In genomic region chr7:120869883-120870282, GRCm38 (mm10) we compare ENCODE assay signal across 12 mouse cellular contexts. TPM values are rescaled to one million over a fixed set of nuclear protein-coding genes. Genes with fewer than 3 reads are reported as not detected.
DNase-seq lines count a peak whose midpoint lies in the region; ATAC-seq and TF ChIP-seq lines count a peak whose summit lies in the region.
"Had no signal": no experiment of that assay in that cellular context is flagged by ENCODE, and none has a peak within 500 bp of the region (broad histone marks: within the 10 kb centered on the region; RNA-seq: fewer than 3 reads in every experiment).

No protein-coding gene starts in this region.

- peak overlapping the region; percentile 63 for H3K27ac ChIP-seq in heart, embryonic 15.5 days
- peak overlapping the region; percentile 69; the same call in 1 of the 2 replicates for H3K27ac ChIP-seq in lung, embryonic 14.5 days (ENCODE audit: low read depth)
- 0 out of 2 replicates have a peak overlapping the region, but pooled peaks have one; percentile 53 for H3K27ac ChIP-seq in brown adipose tissue, adult 24 weeks (replicated peaks; ENCODE audit: low read depth, low read length)
- H3K27ac ChIP-seq in liver, embryonic 14.5 days, result peak overlapping the region; percentile 19

- H3K27me3 ChIP-seq in heart, embryonic 15.5 days, result no peaks in the 10 kb centered on the region
- no peaks in the 10 kb centered on the region for H3K27me3 ChIP-seq in lung, embryonic 14.5 days (ENCODE audit: insufficient read depth, low read length)
- no peaks in the 10 kb centered on the region for H3K27me3 ChIP-seq in liver, embryonic 14.5 days (ENCODE audit: control insufficient read depth, insufficient read depth, low read length)

- no peak for DNase-seq in heart, adult 18-20 months
- peak; percentile 78 for DNase-seq in lung, embryonic 14.5 days
- DNase-seq in lung, adult 18-20 months, result no peak
- DNase-seq in liver, embryonic 14.5 days (ENCODE audit: low read depth in 3 of 3, low spot score in 3 of 3), result no peak
- DNase-seq in adrenal gland, postnatal 10 days, result no peak
- no peak for DNase-seq in spleen, adult 18-20 months
- DNase-seq: gastrocnemius, postnatal 14 days; kidney, adult 8-10 months; thymus, adult 18-20 months had no signal

- no peaks in the 10 kb centered on the region for H3K36me3 ChIP-seq in heart, embryonic 15.5 days
- H3K36me3 ChIP-seq in lung, embryonic 14.5 days (ENCODE audit: insufficient read depth), result no peaks in the 10 kb centered on the region
- H3K36me3 ChIP-seq in liver, embryonic 14.5 days (replicated peaks; ENCODE audit: control insufficient read depth, insufficient read depth, low read depth), result peaks cover 30% of the 10 kb centered on the region

- H3K4me1 ChIP-seq in heart, embryonic 15.5 days (replicated peaks), result peaks cover 51% of the 10 kb centered on the region
- H3K4me1 ChIP-seq in lung, embryonic 14.5 days (ENCODE audit: insufficient read depth), result peaks cover 7% of the 10 kb centered on the region
- peaks cover 14% of the 10 kb centered on the region for H3K4me1 ChIP-seq in brown adipose tissue, adult 24 weeks (ENCODE audit: control insufficient read depth, insufficient read depth, insufficient read length, low read length)
- peaks cover 58 to 69% of the 10 kb centered on the region in 2 experiments for H3K4me1 ChIP-seq in liver, embryonic 14.5 days (replicated peaks; ENCODE audit: control insufficient read depth in 2 of 2, insufficient read depth in 2 of 2, low read length in 1 of 2)

- no peak overlapping the region for H3K9ac ChIP-seq in heart, embryonic 15.5 days
- no peak overlapping the region; the same call in 1 of the 2 replicates for H3K9ac ChIP-seq in lung, embryonic 14.5 days
- no peak overlapping the region; the same call in 1 of the 2 replicates for H3K9ac ChIP-seq in liver, embryonic 14.5 days (replicated peaks)

- H3K4me3 ChIP-seq in heart, embryonic 15.5 days, result no peak overlapping the region
- no peak overlapping the region for H3K4me3 ChIP-seq in lung, embryonic 14.5 days (ENCODE audit: low read depth, low read length)
- no peak overlapping the region for H3K4me3 ChIP-seq in brown adipose tissue, adult 24 weeks (ENCODE audit: insufficient read depth, low read depth, low read length)
- H3K4me3 ChIP-seq in liver, embryonic 14.5 days (ENCODE audit: insufficient read depth in 1 of 2, low read depth in 2 of 2, low read length in 2 of 2), result no peak overlapping the region

- ATAC-seq in heart, embryonic 15.5 days (replicated peaks; ENCODE audit: insufficient number of reproducible peaks, insufficient read depth, low FRiP score, low read depth), result 0 out of 2 replicates have a peak, but pooled peaks have one; percentile 19
- ATAC-seq in lung, embryonic 14.5 days (ENCODE audit: insufficient read depth), result peak; percentile 74
- ATAC-seq in liver, embryonic 14.5 days (ENCODE audit: insufficient read depth), result no peak

- 16% methylated on average over 5 of the region's 5 CpGs for WGBS in heart, embryonic 15.5 days
- WGBS in lung, embryonic 14.5 days, result 26% methylated on average over 5 of the region's 5 CpGs
- WGBS in liver, embryonic 14.5 days (ENCODE audit: insufficient replicate concordance), result 60% methylated on average over 5 of the region's 5 CpGs

- TF ChIP-seq CTCF in lung, embryonic 14.5 days (IDR thresholded peaks at IDR 0.05; ENCODE audit: low read depth), result no peak
- TF ChIP-seq CTCF in liver, embryonic 14.5 days (IDR thresholded peaks at IDR 0.05; ENCODE audit: low read depth), result no peak

- no peak for TF ChIP-seq EP300 in liver, embryonic 14.5 days (IDR thresholded peaks at IDR 0.05; ENCODE audit: low read depth)

- 0 out of 2 replicates have a peak overlapping the region, but pooled peaks have one; percentile 2 for H3K4me2 ChIP-seq in heart, embryonic 15.5 days
- H3K4me2 ChIP-seq in lung, embryonic 14.5 days, result peak overlapping the region; percentile 35; the same call in 1 of the 2 replicates
- no peak overlapping the region for H3K4me2 ChIP-seq in liver, embryonic 14.5 days (ENCODE audit: low read depth)

- no peaks in the 10 kb centered on the region for H3K9me3 ChIP-seq in heart, embryonic 15.5 days (replicated peaks)
- no peaks in the 10 kb centered on the region for H3K9me3 ChIP-seq in lung, embryonic 14.5 days (ENCODE audit: low read depth, low read length)
- no peaks in the 10 kb centered on the region for H3K9me3 ChIP-seq in liver, embryonic 14.5 days (ENCODE audit: control insufficient read depth, low read length)

RNA-seq across cellular contexts. Expression of gene Eef2k, which starts 27.3 kb away (rescaled TPM):
- 31.5 and 42.8 TPM in 2 replicates for polyA plus RNA-seq in heart, embryonic 15.5 days (2015; fragmentation: Nextera tagmentation; extraction: Ambion mirVana)
- 10 to 100 TPM; 23.0 to 23.5 TPM for total RNA-seq in heart, adult 18-20 months (2021)
- 11.2 and 13.0 TPM in 2 replicates for polyA plus RNA-seq in lung, embryonic 14.5 days (2014; fragmentation: Nextera tagmentation; extraction: Ambion mirVana)
- 3.5 and 5.0 TPM in 2 replicates for polyA plus RNA-seq in brown adipose tissue, adult 24 weeks (2012; ENCODE audit: insufficient read depth, insufficient read length, missing spikeins)
- 21.5 and 30.2 TPM in 2 replicates for polyA plus RNA-seq in liver, embryonic 14.5 days (2012; rRNA removed)
- 13.4 and 14.5 TPM in 2 replicates for polyA plus RNA-seq in liver, embryonic 14.5 days (2014; fragmentation: Nextera tagmentation; extraction: Ambion mirVana)
- 10 to 100 TPM; 24.4 to 33.4 TPM for total RNA-seq in adrenal gland, postnatal 10 days (2021)

RNA-seq across cellular contexts. Expression of gene Polr3e, which starts 47.7 kb away (rescaled TPM):
- polyA plus RNA-seq in heart, embryonic 15.5 days (2015; fragmentation: Nextera tagmentation; extraction: Ambion mirVana), result 17.5 and 22.9 TPM in 2 replicates
- 1 to 10 TPM; 8.8 to 9.2 TPM for total RNA-seq in heart, adult 18-20 months (2021)
- polyA plus RNA-seq in lung, embryonic 14.5 days (2014; fragmentation: Nextera tagmentation; extraction: Ambion mirVana), result 24.3 and 24.6 TPM in 2 replicates
- 6.1 and 7.9 TPM in 2 replicates for polyA plus RNA-seq in brown adipose tissue, adult 24 weeks (2012; ENCODE audit: insufficient read depth, insufficient read length, missing spikeins)
- polyA plus RNA-seq in liver, embryonic 14.5 days (2012; rRNA removed), result 5.8 and 9.2 TPM in 2 replicates
- polyA plus RNA-seq in liver, embryonic 14.5 days (2014; fragmentation: Nextera tagmentation; extraction: Ambion mirVana), result 6.6 and 7.1 TPM in 2 replicates
- 10 to 100 TPM; 22.5 to 23.8 TPM for total RNA-seq in adrenal gland, postnatal 10 days (2021)

RNA-seq across cellular contexts. Expression of gene Gm5737, which starts 57.7 kb away (rescaled TPM):
- not detected in 2 replicates for polyA plus RNA-seq in heart, embryonic 15.5 days (2015; fragmentation: Nextera tagmentation; extraction: Ambion mirVana)
- under 1 TPM; 0.20 to 0.31 TPM for total RNA-seq in heart, adult 18-20 months (2021)
- polyA plus RNA-seq in lung, embryonic 14.5 days (2014; fragmentation: Nextera tagmentation; extraction: Ambion mirVana), result not detected in 2 replicates
- polyA plus RNA-seq in brown adipose tissue, adult 24 weeks (2012; ENCODE audit: insufficient read depth, insufficient read length, missing spikeins), result not detected in 2 replicates
- polyA plus RNA-seq in liver, embryonic 14.5 days (2012; rRNA removed), result not detected in 2 replicates
- polyA plus RNA-seq in liver, embryonic 14.5 days (2014; fragmentation: Nextera tagmentation; extraction: Ambion mirVana), result not detected in 2 replicates
- under 1 TPM; 0.33 to 0.39 TPM for total RNA-seq in adrenal gland, postnatal 10 days (2021)
- total RNA-seq: left cerebral cortex, postnatal 36 days had no signal

Comparison
In these comparisons a context has a peak if more than half of its experiments do, and no peak if none do; other contexts are left out.
1. H3K27ac ChIP-seq: peak in every context shown above with its lines; median percentile 69 in lung, embryonic 14.5 days; 63 in heart, embryonic 15.5 days; 53 in brown adipose tissue, adult 24 weeks; 19 in liver, embryonic 14.5 days.